Mouse (Mus musculus) neural tube, embryonic 13.5 days (tissue): ENCODE results near the gene Eva1a. TPM values are rescaled to one million over a fixed set of nuclear protein-coding genes. Genes with fewer than 3 reads are reported as not detected.

ENCODE experiments used
- ATAC-seq: fragments of 200-750 bp; cut with Nextera tagmentation; 2 replicates; pipeline ENCODE4 v1.8.0; 2017; ENCODE audit warnings: low read depth, mild to moderate bottlenecking, moderate TSS enrichment, moderate library complexity
- H3K27ac ChIP-seq: fragments of 300-500 bp; sonication (generic); replicated peaks from 2 replicates; pipeline ENCODE4 v1.5.1; 2015; ENCODE audit warnings: moderate library complexity, mild to moderate bottlenecking, inconsistent platforms
- H3K27me3 ChIP-seq: fragments of 300-500 bp; sonication (generic); 2 replicates; pipeline ENCODE4 v1.6.1; 2015; ENCODE audit warnings: mild to moderate bottlenecking, inconsistent platforms
- H3K36me3 ChIP-seq: fragments of 300-500 bp; sonication (generic); 2 replicates; pipeline ENCODE4 v1.6.1; 2015; ENCODE audit warnings: mild to moderate bottlenecking, inconsistent platforms
- H3K4me1 ChIP-seq: fragments of 300-500 bp; sonication (generic); replicated peaks from 2 replicates; pipeline ENCODE4 v1.6.1; 2015; ENCODE audit warnings: inconsistent platforms
- H3K4me2 ChIP-seq: fragments of 300-500 bp; sonication (generic); 2 replicates; pipeline ENCODE4 v1.6.1; 2015; ENCODE audit warnings: inconsistent platforms, mild to moderate bottlenecking, moderate library complexity
- H3K4me3 ChIP-seq: fragments of 300-500 bp; sonication (generic); 2 replicates; pipeline ENCODE4 v1.5.1; 2015; ENCODE audit warnings: mild to moderate bottlenecking, inconsistent platforms
- H3K9ac ChIP-seq: fragments of 300-500 bp; sonication (generic); 2 replicates; pipeline ENCODE4 v1.6.1; 2015; ENCODE audit warnings: moderate library complexity, mild to moderate bottlenecking, inconsistent platforms
- H3K9me3 ChIP-seq: fragments of 300-500 bp; sonication (generic); 2 replicates; pipeline ENCODE4 v1.6.1; 2016; ENCODE audit warnings: inconsistent platforms
- WGBS: fragments of 180-500 bp; shearing (Covaris S2); methylation state at CpG from one replicate; pipeline ENCODE4 v1.1.7; 2015; 5-methylcytosine and 5-hydroxymethylcytosine counted together
- polyA plus RNA-seq: library from polyadenylated mRNA; unstranded; fragments of >200 nt; fragmentation: Nextera tagmentation; extraction: Ambion mirVana; gene quantifications from 2 replicates; pipeline ENCODE4 v1.2.1, GENCODE M21; 2015

The Eva1a gene
- 1.2 and 2.0 TPM in 2 replicates for polyA plus RNA-seq

GRCm38 (mm10) chr6:82040834-82041487 is at the start of gene Eva1a:
TSS of gene Eva1a (plus strand) at chr6:82041043.
- Histone ChIP-seq H3K4me2 (peak within 1 kb of the TSS; percentile 97), H3K27ac (no peak within 1 kb of the TSS), H3K9me3 (no peaks in the 10 kb centered on the region), H3K27me3 (peaks cover 51% of the 10 kb centered on the region), H3K4me1 (peaks cover 19% of the 10 kb centered on the region), H3K4me3 (peak within 1 kb of the TSS; percentile 49), H3K36me3 (no peaks in the 10 kb centered on the region), H3K9ac (peak within 1 kb of the TSS; percentile 64)
- 16% methylated on average over 11 of the region's 11 CpGs for WGBS
- no peak for ATAC-seq

- H3K9ac ChIP-seq: no peak overlapping the region
- H3K9me3 ChIP-seq: no peaks in the 10 kb centered on the region
- no peaks in the 10 kb centered on the region for H3K27me3 ChIP-seq
- no peak overlapping the region for H3K27ac ChIP-seq
- H3K4me2 ChIP-seq: no peak overlapping the region
- no peaks in the 10 kb centered on the region for H3K4me1 ChIP-seq
- WGBS: 76% methylated on average over 1 of the region's 1 CpGs
- ATAC-seq: no peak
- H3K36me3 ChIP-seq: no peaks in the 10 kb centered on the region
- no peak overlapping the region for H3K4me3 ChIP-seq
Measured at GRCm38 (mm10) chr6:82012392-82012791, 28.5 kb upstream of the Eva1a start.

GRCm38 (mm10) chr6:82021074-82021473 is 19.8 kb upstream of the Eva1a start:
- WGBS: 77% methylated on average over 5 of the region's 5 CpGs
- H3K4me3 ChIP-seq: no peak overlapping the region
- no peak overlapping the region for H3K4me2 ChIP-seq
- ATAC-seq: no peak
- H3K9ac ChIP-seq: no peak overlapping the region
- no peak overlapping the region for H3K27ac ChIP-seq
- no peaks in the 10 kb centered on the region for H3K27me3 ChIP-seq
- H3K36me3 ChIP-seq: no peaks in the 10 kb centered on the region
- H3K9me3 ChIP-seq: no peaks in the 10 kb centered on the region
- H3K4me1 ChIP-seq: no peaks in the 10 kb centered on the region

GRCm38 (mm10) chr6:82021494-82021893 is 19.3 kb upstream of the Eva1a start:
- Histone ChIP-seq H3K27ac (no peak overlapping the region), H3K4me2 (no peak overlapping the region), H3K9ac (no peak overlapping the region), H3K27me3 (no peaks in the 10 kb centered on the region), H3K4me1 (no peaks in the 10 kb centered on the region), H3K36me3 (no peaks in the 10 kb centered on the region), H3K9me3 (no peaks in the 10 kb centered on the region), H3K4me3 (no peak overlapping the region)
- 81% methylated on average over 5 of the region's 5 CpGs for WGBS
- ATAC-seq: no peak

GRCm38 (mm10) chr6:82029611-82030510 is 11.0 kb upstream of the Eva1a start:
- H3K4me2 ChIP-seq: no peak overlapping the region
- no peaks in the 10 kb centered on the region for H3K36me3 ChIP-seq
- H3K9me3 ChIP-seq: no peaks in the 10 kb centered on the region
- ATAC-seq: no peak
- H3K9ac ChIP-seq: no peak overlapping the region
- H3K4me1 ChIP-seq: 0 out of 2 replicates have a peak, but pooled peaks cover 6% of the 10 kb centered on the region
- 40% methylated on average over 19 of the region's 19 CpGs for WGBS
- no peak overlapping the region for H3K27ac ChIP-seq
- H3K4me3 ChIP-seq: no peak overlapping the region
- no peaks in the 10 kb centered on the region for H3K27me3 ChIP-seq

- 82% methylated on average over 8 of the region's 8 CpGs for whole genome bisulfite sequencing
- no peak overlapping the region for H3K27ac ChIP-seq
- H3K36me3 ChIP-seq: no peaks in the 10 kb centered on the region
- H3K9me3 ChIP-seq: no peaks in the 10 kb centered on the region
- no peak overlapping the region for H3K9ac ChIP-seq
- no peak overlapping the region for H3K4me3 ChIP-seq
- 0 out of 2 replicates have a peak, but pooled peaks cover 6% of the 10 kb centered on the region for H3K4me1 ChIP-seq
- no peaks in the 10 kb centered on the region for H3K27me3 ChIP-seq
- ATAC-seq: no peak
- H3K4me2 ChIP-seq: no peak overlapping the region
Measured at GRCm38 (mm10) chr6:82030511-82030884, 10.3 kb upstream of the Eva1a start.

GRCm38 (mm10) chr6:82037211-82037610 is 3.6 kb upstream of the Eva1a start:
- Histone ChIP-seq H3K4me1 (peaks cover 11% of the 10 kb centered on the region), H3K4me3 (no peak overlapping the region), H3K27ac (no peak overlapping the region), H3K27me3 (peaks cover 25% of the 10 kb centered on the region), H3K4me2 (no peak overlapping the region), H3K9ac (no peak overlapping the region), H3K9me3 (no peaks in the 10 kb centered on the region), H3K36me3 (no peaks in the 10 kb centered on the region)
- 76% methylated on average over 7 of the region's 7 CpGs for WGBS
- ATAC-seq: no peak

- Histone ChIP-seq H3K9me3 (no peaks in the 10 kb centered on the region), H3K27me3 (peaks cover 45% of the 10 kb centered on the region), H3K4me2 (no peak overlapping the region), H3K27ac (no peak overlapping the region), H3K9ac (no peak overlapping the region), H3K36me3 (no peaks in the 10 kb centered on the region), H3K4me1 (peaks cover 19% of the 10 kb centered on the region), H3K4me3 (no peak overlapping the region)
- ATAC-seq: no peak
- 81% methylated on average over 6 of the region's 6 CpGs for WGBS
Measured at GRCm38 (mm10) chr6:82039193-82039592, 1.6 kb upstream of the Eva1a start.

- no peak overlapping the region for H3K9ac ChIP-seq
- WGBS: 82% methylated on average over 7 of the region's 7 CpGs
- H3K4me1 ChIP-seq: peaks cover 19% of the 10 kb centered on the region
- ATAC-seq: no peak
- H3K4me3 ChIP-seq: no peak overlapping the region
- peaks cover 51% of the 10 kb centered on the region for H3K27me3 ChIP-seq
- no peak overlapping the region for H3K27ac ChIP-seq
- H3K36me3 ChIP-seq: no peaks in the 10 kb centered on the region
- no peak overlapping the region for H3K4me2 ChIP-seq
- H3K9me3 ChIP-seq: no peaks in the 10 kb centered on the region
Measured at GRCm38 (mm10) chr6:82039968-82040367, 875 bp upstream of the Eva1a start.

GRCm38 (mm10) chr6:82041488-82042295 is 849 bp downstream of the Eva1a start:
- Histone ChIP-seq H3K4me3 (peak overlapping the region; percentile 49), H3K27ac (no peak overlapping the region), H3K4me1 (peaks cover 19% of the 10 kb centered on the region), H3K36me3 (no peaks in the 10 kb centered on the region), H3K27me3 (peaks cover 54% of the 10 kb centered on the region), H3K4me2 (peak overlapping the region; percentile 97), H3K9ac (peak overlapping the region; percentile 64), H3K9me3 (no peaks in the 10 kb centered on the region)
- under 1% methylated on average over 50 of the region's 50 CpGs for WGBS
- ATAC-seq: peak; percentile 40; the same call in 1 of the 2 replicates

GRCm38 (mm10) chr6:82042296-82043125 is 1.7 kb downstream of the Eva1a start:
- H3K27ac ChIP-seq: no peak overlapping the region
- peak overlapping the region; percentile 97 for H3K4me2 ChIP-seq
- H3K27me3 ChIP-seq: peaks cover 55% of the 10 kb centered on the region
- H3K4me1 ChIP-seq: peaks cover 19% of the 10 kb centered on the region
- peak overlapping the region; percentile 64 for H3K9ac ChIP-seq
- no peaks in the 10 kb centered on the region for H3K36me3 ChIP-seq
- peak; percentile 44 for ATAC-seq
- H3K4me3 ChIP-seq: peak overlapping the region; percentile 49
- WGBS: under 1% methylated on average over 35 of the region's 35 CpGs
- H3K9me3 ChIP-seq: no peaks in the 10 kb centered on the region
